Mouse (Mus musculus) layer of hippocampus, adult 11-12 months (tissue): ENCODE results near the gene Zdhhc23.

Experiments used
- DNase-seq: peaks from one replicate; pipeline ENCODE4 v3.0.0; 2022; ENCODE audit warnings: low spot score

Zdhhc23 gene

GRCm38 (mm10) chr16:43979328-43980109, at the start of gene Zdhhc23:
Gene Zdhhc23, minus strand, starts transcription at chr16:43979791.
- DNase-seq, result no peak

DNA sequence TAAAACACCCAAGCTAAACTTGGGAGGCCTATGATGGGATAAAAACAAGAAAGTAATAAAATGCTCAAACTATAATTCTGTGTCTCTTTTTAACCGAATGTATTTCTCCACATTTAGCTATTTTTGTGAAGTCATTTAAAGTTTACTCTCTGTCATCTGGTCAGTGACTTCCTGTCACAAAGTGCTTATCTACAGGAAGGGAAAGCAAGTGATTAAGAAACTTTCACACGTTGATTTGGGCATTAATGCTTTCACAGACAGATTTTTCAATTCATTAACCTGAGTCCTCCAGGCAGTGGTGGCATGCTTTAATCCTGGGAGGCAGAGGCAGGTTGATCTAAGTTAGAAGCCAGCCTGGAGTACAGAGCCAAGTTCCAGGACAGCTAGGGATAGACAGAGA, 49.7 kb upstream of the Zdhhc23 start:
- no peak for DNase-seq

DNA sequence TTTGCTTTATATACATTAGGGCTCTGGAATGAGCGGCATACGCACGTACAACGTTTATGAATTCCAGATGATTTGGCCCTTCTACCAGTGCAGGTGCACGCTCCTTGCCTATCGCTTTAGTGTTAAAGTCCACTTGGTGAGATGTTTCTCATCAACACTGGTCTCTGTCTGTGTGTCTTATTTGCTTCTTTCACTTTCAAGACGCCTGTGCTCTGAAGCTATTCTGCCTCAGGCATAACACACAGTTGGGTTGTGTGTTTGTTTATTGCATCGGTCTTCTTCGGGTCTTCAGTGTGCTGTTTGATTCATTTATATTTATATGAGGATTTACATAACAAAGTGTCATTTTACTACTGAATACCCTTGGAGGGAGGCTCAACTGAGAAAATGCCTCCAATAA, 47.2 kb upstream of the Zdhhc23 start:
- no peak for DNase-seq

GRCm38 (mm10) chr16:44026210-44026609, 46.6 kb upstream of the Zdhhc23 start:
- DNase-seq, result no peak

GRCm38 (mm10) chr16:44018986-44019548, 39.5 kb upstream of the Zdhhc23 start:
- DNase-seq, result no peak

DNA sequence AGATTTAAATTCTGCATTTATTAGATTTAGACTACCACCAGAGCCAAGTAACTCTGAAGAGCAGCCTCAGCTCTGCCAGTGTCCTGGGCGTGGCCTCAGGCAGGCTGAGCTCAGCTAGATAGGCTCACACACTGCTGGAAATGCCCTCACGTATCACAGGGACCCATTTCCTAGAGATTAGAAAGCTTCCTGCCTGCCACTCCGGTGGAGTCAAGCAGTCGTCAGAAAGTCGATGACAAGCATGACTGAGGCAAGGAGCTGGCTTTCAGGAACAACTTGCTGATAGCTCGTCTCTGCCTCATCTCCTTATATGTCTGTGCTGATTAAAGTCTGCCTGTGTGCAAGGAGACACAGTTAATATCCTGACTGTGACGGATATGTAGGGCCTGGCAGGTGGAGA, 38.8 kb upstream of the Zdhhc23 start:
- no peak for DNase-seq

GRCm38 (mm10) chr16:44017707-44018106, 38.1 kb upstream of the Zdhhc23 start:
- DNase-seq, result no peak

GRCm38 (mm10) chr16:44016164-44016563, 36.6 kb upstream of the Zdhhc23 start:
- no peak for DNase-seq

DNA sequence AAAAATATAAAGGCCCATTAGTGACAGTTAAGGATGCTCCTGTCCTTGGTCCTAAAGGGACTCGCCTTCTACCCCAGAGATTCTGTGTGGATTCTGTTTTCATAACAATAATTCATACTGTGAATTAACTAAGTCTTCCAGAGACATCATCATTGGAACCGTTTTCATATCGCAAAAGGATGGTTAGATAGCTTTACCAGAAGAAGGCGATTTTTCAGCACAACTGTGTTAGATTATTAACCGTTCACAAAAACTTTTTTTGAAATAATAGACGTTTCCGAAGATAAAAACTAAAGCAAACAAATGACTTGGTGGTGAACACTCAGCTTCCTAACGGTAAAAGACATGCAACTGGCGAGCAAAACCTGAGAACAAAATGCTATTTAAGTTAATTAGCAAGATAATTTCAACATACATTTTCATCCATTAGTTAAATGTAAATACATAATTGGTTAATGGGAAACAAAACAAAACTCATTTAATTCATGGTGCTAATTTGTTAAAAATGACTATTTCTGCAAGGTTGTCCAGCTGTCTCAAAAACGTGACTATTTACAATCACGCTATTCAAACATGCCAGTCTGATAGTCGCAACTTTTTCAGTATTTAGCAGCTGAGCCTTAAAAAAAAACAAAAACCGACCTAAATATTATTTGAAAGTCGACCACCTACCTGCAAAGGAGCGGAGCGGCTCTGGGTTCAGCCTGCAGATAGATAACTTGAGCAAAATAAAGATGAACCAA, 36.0 kb upstream of the Zdhhc23 start:
- no peak for DNase-seq

DNA sequence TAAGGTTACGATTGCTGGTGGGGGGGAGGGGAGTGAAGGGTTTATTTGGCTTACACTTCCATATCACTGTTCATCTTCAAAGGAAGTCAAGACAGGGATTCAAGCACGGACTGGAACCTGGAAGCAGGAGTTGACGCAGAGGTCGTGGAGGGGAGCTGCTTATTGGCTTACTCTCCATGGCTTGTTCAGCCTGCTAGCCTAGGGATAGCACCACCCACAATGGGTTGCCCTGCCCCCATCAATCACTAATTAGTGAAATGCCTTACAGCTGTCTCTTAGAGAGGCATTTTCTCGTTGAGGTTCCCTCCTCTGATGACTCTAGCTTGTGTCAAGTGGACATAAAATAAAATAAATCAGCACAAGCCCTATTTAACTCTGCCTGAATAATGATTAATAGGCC, 31.4 kb upstream of the Zdhhc23 start:
- DNase-seq, result no peak

DNA sequence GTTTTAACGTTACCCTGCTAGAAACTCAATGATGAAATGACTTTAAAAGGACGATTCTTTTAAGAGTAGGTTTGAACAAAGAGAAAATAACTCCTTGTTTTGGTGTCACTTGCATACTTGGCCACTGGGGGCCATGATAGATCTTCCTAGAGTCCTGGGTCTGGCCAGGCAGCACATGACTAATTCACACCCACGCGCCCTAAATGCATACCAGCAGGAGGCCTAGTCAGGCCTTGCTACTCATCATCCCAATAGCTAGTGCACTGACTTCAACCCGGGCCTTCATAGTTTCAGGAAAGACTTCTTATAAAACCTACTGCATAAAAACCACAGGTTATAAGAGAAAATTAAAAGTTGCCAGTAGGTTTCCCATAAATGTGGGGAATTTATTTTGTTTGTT, 22.5 kb upstream of the Zdhhc23 start:
- DNase-seq, result no peak

GRCm38 (mm10) chr16:43999541-43999940, 19.9 kb upstream of the Zdhhc23 start:
- no peak for DNase-seq

GRCm38 (mm10) chr16:43999111-43999510, 19.5 kb upstream of the Zdhhc23 start:
- no peak for DNase-seq

DNA sequence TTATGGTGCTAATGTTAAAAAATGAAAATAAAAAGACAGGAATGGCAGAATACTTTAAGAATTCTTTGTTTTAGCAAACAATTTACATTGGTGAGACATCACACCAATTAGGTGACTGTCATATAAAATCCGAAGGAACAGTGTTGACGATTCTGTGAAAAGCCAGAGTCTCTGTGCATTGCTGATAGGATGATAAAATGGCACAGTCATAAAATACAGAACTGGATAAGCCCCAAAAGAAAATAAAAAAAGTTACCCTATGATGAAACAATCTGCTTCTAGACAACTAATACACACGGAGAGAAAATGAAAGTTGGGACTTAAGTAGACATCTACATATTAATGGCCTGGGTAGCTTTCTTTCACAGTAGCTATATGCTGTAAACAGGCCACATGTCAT, 15.0 kb upstream of the Zdhhc23 start:
- no peak for DNase-seq

DNA sequence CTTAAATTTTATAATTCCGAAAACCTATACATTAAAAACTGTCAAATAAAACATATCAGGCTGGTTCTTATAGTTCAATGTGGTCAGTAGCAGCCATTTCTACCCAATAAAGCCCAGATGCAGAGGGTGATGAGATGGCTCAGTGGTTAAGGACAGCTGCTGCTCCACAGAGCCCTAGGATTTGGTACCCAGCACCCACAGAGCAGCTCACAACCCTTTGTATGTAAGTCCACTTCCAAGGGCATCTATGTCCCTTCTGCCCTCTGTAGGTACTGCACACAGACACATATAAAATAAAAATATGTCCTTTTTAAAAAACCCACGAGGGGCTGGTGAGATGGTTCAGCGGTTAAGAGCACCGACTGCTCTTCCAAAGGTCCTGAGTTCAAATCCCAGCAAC, 6.7 kb upstream of the Zdhhc23 start:
- no peak for DNase-seq

DNA sequence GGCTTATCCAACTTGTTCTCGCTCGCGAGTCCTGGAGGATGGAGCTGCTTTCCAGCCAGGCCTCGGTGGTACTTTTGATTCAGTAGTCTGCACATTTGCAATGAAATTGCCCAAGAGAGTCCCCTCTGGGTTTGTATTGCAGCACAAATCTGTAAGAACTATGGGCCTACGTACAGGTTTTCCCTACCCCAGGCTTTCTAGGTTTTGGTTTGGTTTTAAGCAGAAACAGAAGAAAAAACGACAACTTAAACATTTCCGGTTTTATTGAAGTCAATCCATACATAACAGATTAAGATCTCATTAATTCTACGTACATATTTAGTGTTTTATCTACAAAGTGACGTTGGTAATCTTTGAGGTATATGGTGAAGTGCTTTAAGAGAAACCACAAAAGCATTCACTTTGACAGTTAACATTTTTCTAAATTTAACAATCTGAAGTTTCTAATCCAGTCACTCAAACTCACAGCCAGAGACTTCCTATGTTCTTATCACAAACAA, 569 bp upstream of the Zdhhc23 start:
- DNase-seq, result no peak

- DNase-seq, result no peak
Observed at GRCm38 (mm10) chr16:43979010-43979327, 622 bp downstream of the Zdhhc23 start.

- DNase-seq, result no peak
Observed at GRCm38 (mm10) chr16:43973606-43974220, 5.9 kb downstream of the Zdhhc23 start.

- no peak for DNase-seq
Observed at GRCm38 (mm10) chr16:43973147-43973546, 6.4 kb downstream of the Zdhhc23 start.

- DNase-seq, result no peak
Observed at GRCm38 (mm10) chr16:43972391-43972790, 7.2 kb downstream of the Zdhhc23 start.

DNA sequence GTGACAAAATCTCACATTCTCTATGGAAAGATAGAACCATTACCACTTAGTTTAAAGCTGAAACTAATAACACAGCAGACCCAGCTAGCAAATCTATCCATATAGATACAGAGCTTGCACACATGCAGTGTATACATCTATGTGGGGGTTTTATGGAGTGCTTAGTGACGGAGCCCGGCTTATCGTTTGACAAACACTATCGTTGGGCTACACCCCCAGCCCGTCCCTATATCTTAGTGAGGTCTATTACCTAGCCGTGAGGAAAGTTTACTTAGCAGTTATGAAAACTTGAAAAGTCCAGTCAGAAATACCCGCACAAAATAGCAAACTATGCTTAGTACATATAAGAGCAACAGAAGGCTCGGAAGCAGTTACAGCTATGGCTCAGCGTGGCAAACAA, 7.8 kb downstream of the Zdhhc23 start:
- no peak for DNase-seq

GRCm38 (mm10) chr16:43971189-43971588, 8.4 kb downstream of the Zdhhc23 start:
- no peak for DNase-seq

GRCm38 (mm10) chr16:43970426-43970825, 9.2 kb downstream of the Zdhhc23 start:
- no peak for DNase-seq
